In genomic region chr12:78987581-78988081, GRCm38 (mm10) we compare ENCODE assay signal across 8 mouse cellular contexts. TPM values are rescaled to one million over a fixed set of nuclear protein-coding genes. Genes with fewer than 3 reads are reported as not detected.
DNase-seq lines count a peak whose midpoint lies in the region; ATAC-seq and TF ChIP-seq lines count a peak whose summit lies in the region.
"Had no signal": no experiment of that assay in that cellular context is flagged by ENCODE, and none has a peak within 500 bp of the region (broad histone marks: within the 10 kb centered on the region; RNA-seq: fewer than 3 reads in every experiment).

No protein-coding gene starts in this region.

- DNase-seq in kidney, postnatal 14 days = peak; percentile 17
- DNase-seq in kidney, adult 2 months = no peak
- DNase-seq in MN1 (ENCODE audit: low spot score) = peak; percentile 89
- DNase-seq in brain, embryonic 18.5 days (ENCODE audit: low read depth, low spot score) = peak; percentile 6
- peak; percentile 41 for DNase-seq in hindbrain, postnatal 0 days (ENCODE audit: low spot score)
- no peak for DNase-seq in spleen, adult 12 weeks (ENCODE audit: low spot score)

- ATAC-seq in hindbrain, postnatal 0 days = peak; percentile 44; the same call in 1 of the 2 replicates
- ATAC-seq in megakaryocyte, adult 5-6 weeks (ENCODE audit: poor library complexity, severe bottlenecking) = no peak

- no peak overlapping the region for H3K4me3 ChIP-seq in kidney, adult 2 months (ENCODE audit: insufficient read depth, low read depth, low read length)
- H3K4me3 ChIP-seq in hindbrain, postnatal 0 days (ENCODE audit: low read length) = no peak overlapping the region
- H3K4me3 ChIP-seq: limb, embryonic 10.5 days had no signal

- no peak overlapping the region for H3K9ac ChIP-seq in hindbrain, postnatal 0 days (replicated peaks; ENCODE audit: low read length)

- no peaks in the 10 kb centered on the region for H3K27me3 ChIP-seq in kidney, adult 2 months (replicated peaks; ENCODE audit: control insufficient read depth, insufficient read depth, low read length)
- no peaks in the 10 kb centered on the region for H3K27me3 ChIP-seq in hindbrain, postnatal 0 days (ENCODE audit: insufficient read depth, low read length)

- no peaks in the 10 kb centered on the region for H3K36me3 ChIP-seq in kidney, adult 2 months (ENCODE audit: control insufficient read depth, insufficient read depth, low read length)
- no peaks in the 10 kb centered on the region for H3K36me3 ChIP-seq in hindbrain, postnatal 0 days (ENCODE audit: insufficient read depth, low read length)
- H3K36me3 ChIP-seq: limb, embryonic 10.5 days had no signal

- 52% methylated on average over 9 of the region's 9 CpGs for WGBS in kidney, adult 2 months
- 47% methylated on average over 9 of the region's 9 CpGs for WGBS in hindbrain, postnatal 0 days

- TF ChIP-seq CTCF in kidney, adult 2 months (conservative IDR thresholded peaks at IDR 0.05; ENCODE audit: insufficient read depth, insufficient read length, low read depth, low read length) = no peak
- peak; percentile 12; the same call in 1 of the 2 replicates for TF ChIP-seq CTCF in hindbrain, postnatal 0 days (IDR thresholded peaks at IDR 0.05; ENCODE audit: low read depth)

- H3K9me3 ChIP-seq in hindbrain, postnatal 0 days (ENCODE audit: low read length) = no peaks in the 10 kb centered on the region
- H3K9me3 ChIP-seq: limb, embryonic 10.5 days had no signal

- TF ChIP-seq POLR2A in kidney, adult 2 months (IDR thresholded peaks at IDR 0.05; ENCODE audit: low read depth, low read length) = no peak

- H3K4me2 ChIP-seq in hindbrain, postnatal 0 days (ENCODE audit: low read depth, low read length) = no peak overlapping the region

- H3K4me1 ChIP-seq in kidney, adult 2 months (ENCODE audit: control insufficient read depth, insufficient read depth, low read length) = no peaks in the 10 kb centered on the region; the same call in 1 of the 2 replicates
- peaks cover 12% of the 10 kb centered on the region; the same call in 1 of the 2 replicates for H3K4me1 ChIP-seq in hindbrain, postnatal 0 days (ENCODE audit: insufficient read depth, low read length)
- H3K4me1 ChIP-seq: limb, embryonic 10.5 days had no signal

- no peak overlapping the region for H3K27ac ChIP-seq in kidney, adult 2 months (ENCODE audit: insufficient read depth, low read depth, low read length)
- no peak overlapping the region for H3K27ac ChIP-seq in hindbrain, postnatal 0 days
- H3K27ac ChIP-seq: limb, embryonic 10.5 days had no signal

RNA-seq across cellular contexts. Expression of gene Tmem229b, which starts 19.8 kb away (rescaled TPM):
- polyA plus RNA-seq in kidney, adult 2 months (2012; rRNA removed) = 5.3 and 7.4 TPM in 2 replicates
- total RNA-seq in hindbrain, postnatal 0 days (2014; rRNA removed) = 192 and 214 TPM in 2 replicates
- polyA plus RNA-seq in hindbrain, postnatal 0 days (2015; fragmentation: Nextera tagmentation; extraction: Ambion mirVana) = 51.0 and 54.4 TPM in 2 replicates
- total RNA-seq in megakaryocyte, adult 5-6 weeks (2015) = 49.1 and 55.5 TPM in 2 replicates
- total RNA-seq in megakaryocyte, adult 5-6 weeks (2017) = 67.2 and 70.6 TPM in 2 replicates

RNA-seq across cellular contexts. Expression of gene Plekhh1, which starts 41.3 kb away (rescaled TPM):
- 9.3 and 10.8 TPM in 2 replicates for polyA plus RNA-seq in kidney, adult 2 months (2012; rRNA removed)
- 5.5 and 5.9 TPM in 2 replicates for total RNA-seq in hindbrain, postnatal 0 days (2014; rRNA removed)
- 1.2 and 1.4 TPM in 2 replicates for polyA plus RNA-seq in hindbrain, postnatal 0 days (2015; fragmentation: Nextera tagmentation; extraction: Ambion mirVana)
- 0.76 and 0.96 TPM in 2 replicates for total RNA-seq in megakaryocyte, adult 5-6 weeks (2015)
- total RNA-seq in megakaryocyte, adult 5-6 weeks (2017) = 0.37 and 0.98 TPM in 2 replicates

Comparison
In these comparisons a context has a peak if more than half of its experiments do, and no peak if none do; other contexts are left out.
1. DNase-seq: peak in kidney, postnatal 14 days (single experiment), MN1 (single experiment), brain, embryonic 18.5 days (single experiment) and hindbrain, postnatal 0 days (single experiment); none in kidney, adult 2 months (single experiment) and spleen, adult 12 weeks (single experiment).